Mouse (Mus musculus): Measurements from ENCODE around the gene Gstm3. TPM values are rescaled to one million over a fixed set of nuclear protein-coding genes. Genes with fewer than 3 reads are reported as not detected.

Gstm3 gene
- polyA plus RNA-seq, 1 experiment, result not detected

DNA sequence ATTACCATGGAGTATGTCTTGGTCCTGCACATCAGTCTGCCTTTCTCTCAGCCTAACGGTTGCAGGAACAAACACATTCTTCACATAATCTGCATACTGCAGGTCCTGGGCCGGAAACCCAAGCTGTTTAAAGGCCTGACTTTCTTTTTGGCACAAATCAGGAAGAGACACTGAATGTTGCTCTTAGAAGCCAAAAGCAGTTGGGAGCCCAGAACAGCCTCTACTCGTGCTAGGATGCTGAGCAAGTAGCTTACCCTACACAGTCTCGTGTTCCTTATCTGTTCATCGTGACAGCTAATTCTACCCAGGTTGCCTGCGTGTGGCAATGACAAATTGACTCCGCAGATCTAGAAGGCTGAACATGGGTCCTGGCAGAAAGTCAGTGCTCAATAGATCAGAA, 28.6 kb downstream of the Gstm3 start:
- Histone ChIP-seq H3K79me3 (ENCODE audit: low read depth) (no peaks in the 10 kb centered on the region), H3K27me3 (ENCODE audit: control insufficient read depth, insufficient read depth, insufficient read length) (no peaks in the 10 kb centered on the region), H3ac (ENCODE audit: control insufficient read depth, insufficient read length, low read depth) (no peak overlapping the region), H3K79me2 (ENCODE audit: control insufficient read depth, insufficient read depth) (no peaks in the 10 kb centered on the region), H3K4me3 (ENCODE audit: insufficient read depth, poor library complexity, severe bottlenecking) (no peak overlapping the region), H3K36me3 (ENCODE audit: control insufficient read depth, insufficient read depth) (no peaks in the 10 kb centered on the region)
- no peak for TF ChIP-seq MAX (IDR thresholded peaks at IDR 0.05)
- no peak for TF ChIP-seq MYOG (IDR thresholded peaks at IDR 0.05; ENCODE audit: control insufficient read depth, extremely low read depth, insufficient read length)
- no peak for TF ChIP-seq USF1 (IDR thresholded peaks at IDR 0.05; ENCODE audit: low read depth)
- TF ChIP-seq MYOD1 (IDR thresholded peaks at IDR 0.05; ENCODE audit: control insufficient read depth, insufficient read length, low read depth), result no peak
- TF ChIP-seq CTCF (IDR thresholded peaks at IDR 0.05; ENCODE audit: control insufficient read depth, insufficient read depth, insufficient read length), result no peak
- TF ChIP-seq CEBPB (IDR thresholded peaks at IDR 0.05; ENCODE audit: low read depth), result no peak
- TF ChIP-seq FOSL1 (IDR thresholded peaks at IDR 0.05; ENCODE audit: insufficient read depth, low read length, poor library complexity, severe bottlenecking), result no peak

DNA sequence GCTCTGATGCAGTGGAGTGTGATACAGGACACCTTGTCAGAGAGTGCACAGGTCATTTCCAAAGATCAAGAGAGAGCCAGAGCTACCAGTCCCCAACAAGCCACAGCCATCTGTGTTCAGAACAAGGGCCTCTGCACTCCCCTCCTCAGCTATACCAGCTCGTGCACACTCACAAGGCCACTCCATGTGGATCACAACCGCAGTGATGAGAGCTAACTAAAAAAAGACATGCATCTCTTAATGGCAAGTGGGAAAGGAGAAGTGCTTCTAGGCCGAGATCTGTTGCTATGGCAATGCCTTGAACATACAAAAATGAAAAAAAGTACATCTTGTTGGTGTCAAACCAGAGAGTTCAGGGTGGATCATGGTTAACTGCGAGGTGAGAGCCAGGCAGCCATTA, 29.3 kb downstream of the Gstm3 start:
- no peaks in the 10 kb centered on the region for H3K36me3 ChIP-seq (ENCODE audit: control insufficient read depth, insufficient read depth)
- no peaks in the 10 kb centered on the region for H3K79me3 ChIP-seq (ENCODE audit: low read depth)
- no peak overlapping the region for H3K4me3 ChIP-seq (ENCODE audit: insufficient read depth, poor library complexity, severe bottlenecking)
- no peak overlapping the region for H3ac ChIP-seq (ENCODE audit: control insufficient read depth, insufficient read length, low read depth)
- TF ChIP-seq CEBPB (IDR thresholded peaks at IDR 0.05; ENCODE audit: low read depth) (no peak), MYOD1 (IDR thresholded peaks at IDR 0.05; ENCODE audit: control insufficient read depth, insufficient read length, low read depth) (no peak), MYOG (IDR thresholded peaks at IDR 0.05; ENCODE audit: control insufficient read depth, extremely low read depth, insufficient read length) (no peak), FOSL1 (IDR thresholded peaks at IDR 0.05; ENCODE audit: insufficient read depth, low read length, poor library complexity, severe bottlenecking) (no peak), MAX (IDR thresholded peaks at IDR 0.05) (no peak), USF1 (IDR thresholded peaks at IDR 0.05; ENCODE audit: low read depth) (no peak), CTCF (IDR thresholded peaks at IDR 0.05; ENCODE audit: control insufficient read depth, insufficient read depth, insufficient read length) (no peak)
- H3K27me3 ChIP-seq (ENCODE audit: control insufficient read depth, insufficient read depth, insufficient read length), result no peaks in the 10 kb centered on the region
- H3K79me2 ChIP-seq (ENCODE audit: control insufficient read depth, insufficient read depth), result no peaks in the 10 kb centered on the region

DNA sequence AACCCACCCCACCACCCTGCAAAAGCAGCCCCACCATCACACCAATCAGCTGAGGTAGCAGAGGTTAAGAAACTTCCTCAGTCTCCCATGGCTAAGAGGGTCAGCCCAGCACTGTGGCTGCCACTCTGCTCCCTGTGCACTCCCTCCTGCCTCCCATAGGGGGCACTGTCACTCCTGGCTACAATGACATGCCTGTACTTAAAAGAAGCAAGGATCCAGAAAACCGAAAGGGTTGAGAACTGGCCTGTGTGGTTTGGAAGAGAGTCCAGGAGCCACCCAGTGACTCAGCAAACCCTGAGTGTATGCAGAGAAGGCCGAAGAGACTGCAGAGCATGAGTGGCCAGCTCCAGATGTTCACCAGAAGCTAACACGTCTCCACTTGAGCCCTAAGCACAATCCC, 29.7 kb downstream of the Gstm3 start:
- Histone ChIP-seq H3K4me3 (ENCODE audit: insufficient read depth, poor library complexity, severe bottlenecking) (no peak overlapping the region), H3K36me3 (ENCODE audit: control insufficient read depth, insufficient read depth) (no peaks in the 10 kb centered on the region), H3K27me3 (ENCODE audit: control insufficient read depth, insufficient read depth, insufficient read length) (no peaks in the 10 kb centered on the region), H3K79me2 (ENCODE audit: control insufficient read depth, insufficient read depth) (no peaks in the 10 kb centered on the region), H3K79me3 (ENCODE audit: low read depth) (no peaks in the 10 kb centered on the region), H3ac (ENCODE audit: control insufficient read depth, insufficient read length, low read depth) (no peak overlapping the region)
- TF ChIP-seq USF1 (IDR thresholded peaks at IDR 0.05; ENCODE audit: low read depth) (no peak), CTCF (IDR thresholded peaks at IDR 0.05; ENCODE audit: control insufficient read depth, insufficient read depth, insufficient read length) (peak; percentile 70)

DNA sequence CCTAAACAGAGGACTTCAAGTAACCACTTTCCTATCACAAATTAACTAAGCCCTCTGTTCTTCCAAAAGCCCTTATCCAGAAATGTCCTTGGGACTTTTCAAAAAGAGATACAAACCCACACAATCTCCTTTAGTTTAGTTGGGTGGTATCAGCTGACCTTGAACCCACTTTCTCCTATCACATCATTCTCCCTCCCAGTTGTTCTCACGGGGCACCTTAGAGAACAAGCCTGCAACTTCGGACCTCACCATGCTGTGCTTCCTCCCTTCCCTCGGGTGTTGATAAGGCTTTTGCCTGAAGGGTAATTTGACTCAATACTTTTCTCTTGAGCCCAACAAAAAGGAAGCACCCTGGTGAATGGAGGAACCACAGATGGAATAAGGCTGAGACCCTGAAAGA, 33.2 kb downstream of the Gstm3 start:
- Histone ChIP-seq H3ac (ENCODE audit: control insufficient read depth, insufficient read length, low read depth) (no peak overlapping the region), H3K79me2 (ENCODE audit: control insufficient read depth, insufficient read depth) (no peaks in the 10 kb centered on the region), H3K4me3 (ENCODE audit: insufficient read depth, poor library complexity, severe bottlenecking) (no peak overlapping the region), H3K27me3 (ENCODE audit: control insufficient read depth, insufficient read depth, insufficient read length) (peaks cover 5% of the 10 kb centered on the region), H3K79me3 (ENCODE audit: low read depth) (no peaks in the 10 kb centered on the region), H3K36me3 (ENCODE audit: control insufficient read depth, insufficient read depth) (no peaks in the 10 kb centered on the region)
- TF ChIP-seq FOSL1 (IDR thresholded peaks at IDR 0.05; ENCODE audit: insufficient read depth, low read length, poor library complexity, severe bottlenecking) (no peak), CTCF (IDR thresholded peaks at IDR 0.05; ENCODE audit: control insufficient read depth, insufficient read depth, insufficient read length) (no peak), MAX (IDR thresholded peaks at IDR 0.05) (no peak), CEBPB (IDR thresholded peaks at IDR 0.05; ENCODE audit: low read depth) (no peak), USF1 (IDR thresholded peaks at IDR 0.05; ENCODE audit: low read depth) (no peak)

DNA sequence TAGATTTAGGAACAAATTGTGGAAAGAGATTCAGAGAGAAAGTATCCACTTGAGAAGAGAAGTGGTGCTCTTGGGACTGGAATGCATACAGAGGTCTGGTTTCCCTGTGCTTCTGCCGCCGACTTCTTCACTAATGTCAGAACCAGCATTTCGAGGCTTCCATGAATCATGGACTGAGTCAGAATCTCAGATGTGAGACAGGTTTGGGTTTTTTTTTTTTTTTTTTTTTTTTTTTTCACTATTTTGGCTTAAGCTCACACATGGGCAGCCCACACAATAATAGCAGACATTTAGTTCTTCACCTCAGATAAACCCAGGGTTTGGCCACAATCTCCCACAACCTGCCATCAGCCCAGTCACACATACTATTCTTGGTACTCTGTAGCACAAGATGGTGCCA, 33.8 kb downstream of the Gstm3 start:
- no peak for TF ChIP-seq CEBPB (IDR thresholded peaks at IDR 0.05; ENCODE audit: low read depth)
- TF ChIP-seq MAX (IDR thresholded peaks at IDR 0.05), result no peak
- no peak for TF ChIP-seq CTCF (IDR thresholded peaks at IDR 0.05; ENCODE audit: control insufficient read depth, insufficient read depth, insufficient read length)
- no peak for TF ChIP-seq FOSL1 (IDR thresholded peaks at IDR 0.05; ENCODE audit: insufficient read depth, low read length, poor library complexity, severe bottlenecking)
- no peak for TF ChIP-seq MYOG (IDR thresholded peaks at IDR 0.05; ENCODE audit: control insufficient read depth, extremely low read depth, insufficient read length)
- no peak for TF ChIP-seq USF1 (IDR thresholded peaks at IDR 0.05; ENCODE audit: low read depth)
- TF ChIP-seq MYOD1 (IDR thresholded peaks at IDR 0.05; ENCODE audit: control insufficient read depth, insufficient read length, low read depth), result no peak
- Histone ChIP-seq H3K79me3 (ENCODE audit: low read depth) (no peaks in the 10 kb centered on the region), H3K27me3 (ENCODE audit: control insufficient read depth, insufficient read depth, insufficient read length) (peaks cover 5% of the 10 kb centered on the region), H3K36me3 (ENCODE audit: control insufficient read depth, insufficient read depth) (no peaks in the 10 kb centered on the region), H3K4me3 (ENCODE audit: insufficient read depth, poor library complexity, severe bottlenecking) (no peak overlapping the region), H3K79me2 (ENCODE audit: control insufficient read depth, insufficient read depth) (no peaks in the 10 kb centered on the region), H3ac (ENCODE audit: control insufficient read depth, insufficient read length, low read depth) (no peak overlapping the region)

DNA sequence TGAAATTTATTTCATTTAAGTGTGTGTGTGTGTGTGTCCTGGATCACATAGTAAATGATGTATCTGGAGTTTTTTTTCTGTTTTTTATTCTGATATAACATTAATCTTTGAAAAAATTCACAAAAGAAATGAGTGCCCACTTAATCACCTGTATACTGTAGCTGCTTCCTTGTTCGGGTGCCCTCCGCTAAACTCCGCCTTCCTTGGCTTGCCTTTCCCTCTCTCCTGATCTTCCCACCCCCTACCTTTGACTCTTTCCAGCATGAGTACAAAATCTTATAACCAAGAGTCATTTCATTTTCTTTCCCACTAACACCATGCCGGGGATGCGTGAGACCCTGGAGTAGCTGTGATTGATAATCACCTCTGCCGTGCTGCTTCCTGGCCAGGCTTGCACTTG, 37.0 kb downstream of the Gstm3 start:
- Histone ChIP-seq H3K79me2 (ENCODE audit: control insufficient read depth, insufficient read depth) (no peaks in the 10 kb centered on the region), H3K36me3 (ENCODE audit: control insufficient read depth, insufficient read depth) (no peaks in the 10 kb centered on the region), H3K4me3 (ENCODE audit: insufficient read depth, poor library complexity, severe bottlenecking) (no peak overlapping the region), H3ac (ENCODE audit: control insufficient read depth, insufficient read length, low read depth) (no peak overlapping the region), H3K27me3 (ENCODE audit: control insufficient read depth, insufficient read depth, insufficient read length) (peaks cover 7% of the 10 kb centered on the region), H3K79me3 (ENCODE audit: low read depth) (no peaks in the 10 kb centered on the region)
- TF ChIP-seq FOSL1 (IDR thresholded peaks at IDR 0.05; ENCODE audit: insufficient read depth, low read length, poor library complexity, severe bottlenecking), result no peak

Data from C2C12 (cell line).